Mouse (Mus musculus): Measurements from ENCODE around the gene Cars. TPM values are rescaled to one million over a fixed set of nuclear protein-coding genes. Genes with fewer than 3 reads are reported as not detected.

Cars gene
- total RNA-seq, 1 experiment from 2014 or later = 49.1 TPM

DNA sequence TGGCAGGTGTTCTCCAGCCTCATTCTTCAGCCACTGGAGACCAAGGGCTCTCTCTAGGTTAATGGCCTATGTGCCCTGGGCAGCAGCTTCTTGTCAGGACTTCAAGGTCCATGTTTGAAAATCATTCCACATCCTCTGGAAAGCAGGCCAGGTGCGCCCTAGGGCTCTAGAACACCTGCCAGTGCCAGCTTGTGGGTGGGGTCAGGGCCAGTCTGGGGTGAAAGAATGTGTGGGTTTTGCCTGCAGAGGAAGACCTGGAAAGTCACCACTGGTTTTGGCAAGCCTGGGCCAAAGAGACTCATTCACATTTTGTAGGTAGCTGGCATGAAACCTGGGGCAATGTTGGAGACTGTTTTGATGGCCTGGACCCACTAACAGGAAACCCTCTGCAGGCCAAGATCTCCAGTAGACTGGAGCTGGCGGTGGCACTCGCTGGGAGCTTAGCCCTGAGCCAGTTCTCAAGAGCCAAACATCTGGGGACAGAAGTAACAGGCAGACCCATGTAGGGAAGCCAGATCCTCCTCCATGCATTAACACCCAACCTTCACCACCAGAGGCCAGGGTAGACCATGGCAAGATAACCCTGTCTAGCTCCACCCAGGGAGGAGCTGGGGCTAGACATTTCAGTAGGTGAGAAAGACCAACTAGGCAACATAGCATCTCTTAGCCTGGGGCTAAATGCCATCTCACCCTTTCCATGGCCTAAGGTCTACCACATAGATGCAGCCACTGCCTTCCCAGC, 89.1 kb downstream of the Cars start:
- no peak for DNase-seq

DNA sequence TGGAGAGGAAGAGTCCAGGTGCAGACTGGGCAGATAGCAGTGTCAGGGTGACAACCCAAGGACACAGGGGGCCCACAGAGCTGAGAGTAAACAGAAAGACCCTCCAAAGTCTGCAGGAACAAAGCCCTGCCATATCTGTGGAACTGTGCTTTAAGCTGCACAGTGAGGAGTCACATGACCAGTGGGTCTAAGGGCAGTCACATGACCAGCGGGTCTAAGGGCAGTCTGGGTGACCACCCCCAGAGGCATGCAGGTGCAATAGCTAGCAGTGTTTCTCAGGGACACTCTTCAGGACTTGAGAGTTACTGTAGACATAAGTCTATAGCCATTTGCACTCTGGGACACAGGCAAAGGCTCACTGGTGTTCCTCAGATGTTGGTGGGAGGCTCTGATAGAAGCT, 90.3 kb downstream of the Cars start:
- DNase-seq = no peak

Small RNA genes lying within 50 kb of the gene (microRNA-seq; reads per million reads assigned to microRNA genes)
- gene Mir7064 = 0.85 to 1.9 reads per million in 2 experiments

Other genes starting within 250 kb of the Cars start
- gene Cdkn1c, start 139.0 kb downstream of the Cars start, total RNA-seq (2021) = 321 and 419 TPM in 2 replicates
- gene Slc22a18, start 126.4 kb downstream of the Cars start, total RNA-seq (2021) = 1.8 and 11.3 TPM in 2 replicates
- 0.78 and 1.4 TPM in 2 replicates for gene Phlda2, start 96.9 kb downstream of the Cars start, total RNA-seq (2021)
- gene Nap1l4, start 51.0 kb downstream of the Cars start, total RNA-seq (2021) = 154 and 166 TPM in 2 replicates
- 0.93 and 1.8 TPM in 2 replicates for gene Tnfrsf26, start 28.6 kb upstream of the Cars start, total RNA-seq (2021)
- gene Tnfrsf22, start 49.6 kb upstream of the Cars start, total RNA-seq (2021) = 4.1 and 5.3 TPM in 2 replicates
- 2.4 and 3.2 TPM in 2 replicates for gene Tnfrsf23, start 85.8 kb upstream of the Cars start, total RNA-seq (2021)
- 26.0 and 36.8 TPM in 2 replicates for gene Osbpl5, start 156.9 kb upstream of the Cars start, total RNA-seq (2021)
- gene Mrgprg, start 166.9 kb upstream of the Cars start, total RNA-seq (2021) = 0.85 and 1.5 TPM in 2 replicates
- 2.1 and 2.7 TPM in 2 replicates for gene Mrgpre, start 184.4 kb upstream of the Cars start, total RNA-seq (2021)
- 12.7 and 16.3 TPM in 2 replicates for gene Nadsyn1, start 222.8 kb upstream of the Cars start, total RNA-seq (2021)
- 498 and 535 TPM in 2 replicates for gene Dhcr7, start 223.1 kb upstream of the Cars start, total RNA-seq (2021)